Mouse (Mus musculus): Measurements from ENCODE around the gene Egr2.

GRCm38 (mm10) chr10:67538585-67539400 is 3.5 kb downstream of the Egr2 start:
- TF ChIP-seq CTCF (IDR thresholded peaks at IDR 0.05; ENCODE audit: control insufficient read depth, insufficient read depth, insufficient read length) (no peak), MAX (IDR thresholded peaks at IDR 0.05) (no peak), USF1 (IDR thresholded peaks at IDR 0.05; ENCODE audit: low read depth) (no peak), MYOG (IDR thresholded peaks at IDR 0.05; ENCODE audit: control insufficient read depth, extremely low read depth, insufficient read length) (no peak)
